Mouse (Mus musculus) macrophage (primary cell): ENCODE measurements around the gene B4galt2. TPM values are rescaled to one million over a fixed set of nuclear protein-coding genes. Genes with fewer than 3 reads are reported as not detected.

Experiments used
- H3K27ac ChIP-seq: fragments of 350-480 bp; formaldehyde crosslinking; 2 replicates; pipeline ENCODE4 v1.9.0; 2021
- H3K36me3 ChIP-seq: fragments of 350-480 bp; formaldehyde crosslinking; 2 replicates; pipeline ENCODE4 v1.9.0; 2021; ENCODE audit errors: inconsistent target
- H3K4me3 ChIP-seq: fragments of 350-480 bp; formaldehyde crosslinking; 2 replicates; pipeline ENCODE4 v1.9.0; 2021; ENCODE audit errors: inconsistent target
- H3K79me2 ChIP-seq: fragments of 350-480 bp; formaldehyde crosslinking; 2 replicates; pipeline ENCODE4 v1.9.0; 2021; ENCODE audit errors: inconsistent target
- WGBS: methylation state at CpG from one replicate; pipeline ENCODE4 v1.1.7; 2026; ENCODE audit warnings: inconsistent platforms; ENCODE audit not compliant: missing documents; 5-methylcytosine and 5-hydroxymethylcytosine counted together
- polyA plus RNA-seq: library from polyadenylated mRNA; stranded (reverse); fragments of 250-400 nt; gene quantifications from 3 replicates; pipeline ENCODE4 v1.2.4, GENCODE M21; 2018; ENCODE audit warnings: inconsistent platforms

Gene B4galt2
- polyA plus RNA-seq, 1 experiment from 2014 or later: 0.14 TPM

GRCm38 (mm10) chr4:117846261-117846660, 37.0 kb downstream of the B4galt2 start:
- Histone ChIP-seq H3K79me2 (no peaks in the 10 kb centered on the region), H3K27ac (no peak overlapping the region), H3K4me3 (no peak overlapping the region), H3K36me3 (no peaks in the 10 kb centered on the region)
- WGBS: 91% methylated on average over 4 of the region's 4 CpGs

DNA sequence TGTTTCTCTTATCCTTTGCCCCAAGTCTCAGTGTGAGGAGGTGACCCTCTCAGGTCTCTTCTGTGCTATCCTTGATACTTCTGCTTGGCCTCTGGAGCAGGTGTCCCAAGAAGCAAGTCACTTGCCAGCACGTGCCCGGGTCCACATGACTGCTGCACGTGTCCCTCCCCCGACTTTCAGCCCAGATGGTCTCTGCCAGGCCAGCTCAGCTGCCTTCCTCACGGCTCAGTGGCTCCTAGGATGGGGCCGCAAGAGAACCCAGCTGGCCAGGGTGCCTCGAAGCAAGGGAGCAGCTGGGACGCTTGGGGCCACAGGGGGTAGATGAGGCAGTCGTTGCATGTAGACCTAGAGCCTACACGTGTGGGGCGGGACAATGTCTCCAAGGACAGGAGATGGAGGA, 38.0 kb downstream of the B4galt2 start:
- WGBS: 92% methylated on average over 11 of the region's 11 CpGs

DNA sequence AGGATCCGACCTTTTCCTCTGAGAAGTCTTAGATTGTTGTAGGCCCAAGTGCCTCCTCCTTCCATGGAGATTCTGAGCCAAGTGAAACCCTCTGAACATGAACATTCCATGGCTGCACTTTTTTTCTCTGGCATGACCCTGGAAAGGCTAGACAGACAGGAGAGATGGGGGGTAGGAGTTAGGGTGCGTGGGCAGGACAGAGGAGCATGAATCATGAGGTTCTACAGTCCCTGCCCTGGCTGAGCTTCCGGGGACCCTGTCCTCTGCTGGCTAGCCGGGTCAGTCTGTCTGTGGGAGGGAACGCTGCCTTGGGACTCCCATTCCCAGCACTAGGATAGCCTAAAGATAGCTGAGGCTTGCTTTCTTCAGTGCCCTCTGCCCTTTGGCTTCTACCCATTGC, 38.8 kb downstream of the B4galt2 start:
- Histone ChIP-seq H3K4me3 (no peak overlapping the region), H3K36me3 (no peaks in the 10 kb centered on the region)
- 92% methylated on average over 5 of the region's 5 CpGs for WGBS

More for the DNA sequence above, 38.0 kb downstream of the B4galt2 start:
- no peaks in the 10 kb centered on the region for H3K79me2 ChIP-seq
- no peak overlapping the region for H3K27ac ChIP-seq
- H3K36me3 ChIP-seq: no peaks in the 10 kb centered on the region
- H3K4me3 ChIP-seq: no peak overlapping the region

DNA sequence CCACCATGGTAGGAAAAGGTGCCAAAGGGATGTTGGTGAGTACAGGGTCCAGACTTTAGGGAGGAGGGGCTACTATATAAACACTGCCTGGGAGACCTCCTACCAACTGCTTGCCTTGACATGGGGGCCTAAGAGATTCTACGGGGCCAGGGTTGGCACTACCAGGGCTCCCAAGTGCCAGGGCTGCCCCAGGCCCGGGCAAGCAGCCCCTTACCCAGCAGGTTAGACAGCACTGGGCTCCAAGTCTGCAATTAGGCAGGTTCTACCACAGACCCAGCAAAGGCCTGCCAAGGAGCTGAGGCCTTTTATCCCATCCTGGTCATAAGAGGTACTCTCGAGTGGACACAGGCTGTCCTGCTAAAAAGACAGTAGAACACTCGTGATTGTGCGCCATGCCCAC, 40.2 kb downstream of the B4galt2 start:
- no peak overlapping the region for H3K27ac ChIP-seq
- no peak overlapping the region for H3K4me3 ChIP-seq
- WGBS: 93% methylated on average over 5 of the region's 5 CpGs
- no peaks in the 10 kb centered on the region for H3K79me2 ChIP-seq
- no peaks in the 10 kb centered on the region for H3K36me3 ChIP-seq

More for the DNA sequence above, 38.8 kb downstream of the B4galt2 start:
- Histone ChIP-seq H3K79me2 (no peaks in the 10 kb centered on the region), H3K27ac (no peak overlapping the region)

DNA sequence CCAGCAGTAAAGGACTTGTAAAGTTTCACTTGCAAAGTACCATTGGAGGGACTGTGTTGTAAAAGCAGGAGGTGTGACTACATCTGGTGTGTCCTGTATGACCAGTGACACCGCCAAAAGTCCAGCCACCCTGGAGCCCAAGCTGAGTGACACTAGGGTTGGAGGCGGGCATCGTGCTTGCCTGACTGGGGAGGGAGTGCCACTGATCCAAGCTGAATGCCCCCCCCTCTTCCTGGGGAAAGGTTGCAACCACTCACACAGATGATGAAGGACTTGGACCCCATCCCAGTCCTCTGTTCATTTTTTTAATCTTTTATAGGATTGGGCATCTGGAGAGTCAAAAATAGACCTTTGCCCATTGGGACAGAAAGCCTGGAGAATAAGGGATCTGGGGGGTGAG, 41.7 kb downstream of the B4galt2 start:
- Histone ChIP-seq H3K36me3 (no peaks in the 10 kb centered on the region), H3K79me2 (no peaks in the 10 kb centered on the region), H3K4me3 (no peak overlapping the region), H3K27ac (no peak overlapping the region)
- WGBS: 87% methylated on average over 3 of the region's 3 CpGs

GRCm38 (mm10) chr4:117840821-117841220, 42.5 kb downstream of the B4galt2 start:
- H3K79me2 ChIP-seq: no peaks in the 10 kb centered on the region
- H3K36me3 ChIP-seq: no peaks in the 10 kb centered on the region
- no peak overlapping the region for H3K27ac ChIP-seq
- H3K4me3 ChIP-seq: no peak overlapping the region
- 100% methylated on average over 5 of the region's 5 CpGs for WGBS

GRCm38 (mm10) chr4:117839366-117839765, 43.9 kb downstream of the B4galt2 start:
- H3K36me3 ChIP-seq: no peaks in the 10 kb centered on the region
- no peak overlapping the region for H3K27ac ChIP-seq
- H3K4me3 ChIP-seq: no peak overlapping the region
- WGBS: 85% methylated on average over 6 of the region's 6 CpGs
- H3K79me2 ChIP-seq: no peaks in the 10 kb centered on the region

DNA sequence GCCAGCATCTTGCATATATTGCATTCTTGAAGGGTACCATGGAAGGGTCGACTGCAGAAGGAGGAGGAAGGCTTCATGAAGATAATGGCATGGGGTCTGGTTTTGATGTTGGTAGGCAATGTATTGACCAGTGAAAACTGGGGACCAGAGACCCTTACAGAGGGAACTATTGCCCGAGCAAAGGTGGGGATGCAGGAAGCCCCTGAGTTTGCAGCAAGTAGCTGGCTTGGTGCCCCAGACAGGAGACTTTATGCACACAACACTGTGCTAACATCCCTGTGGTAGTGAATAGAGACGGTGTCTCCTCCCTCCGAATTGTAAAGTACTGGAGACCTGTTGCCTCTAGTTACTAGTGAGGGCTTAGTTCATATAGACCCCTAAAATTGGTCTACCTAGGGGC, 46.0 kb downstream of the B4galt2 start:
- Histone ChIP-seq H3K36me3 (no peaks in the 10 kb centered on the region), H3K27ac (no peak overlapping the region)

GRCm38 (mm10) chr4:117836204-117836767, 47.0 kb downstream of the B4galt2 start:
- Histone ChIP-seq H3K36me3 (no peaks in the 10 kb centered on the region), H3K79me2 (no peaks in the 10 kb centered on the region), H3K27ac (no peak overlapping the region), H3K4me3 (peak overlapping the region; percentile 27)
- WGBS: under 1% methylated on average over 41 of the region's 48 CpGs

More for the DNA sequence above, 46.0 kb downstream of the B4galt2 start:
- no peaks in the 10 kb centered on the region for H3K79me2 ChIP-seq
- WGBS: 81% methylated on average over 4 of the region's 4 CpGs
- no peak overlapping the region for H3K4me3 ChIP-seq

- no peaks in the 10 kb centered on the region for H3K79me2 ChIP-seq
- H3K4me3 ChIP-seq: peak overlapping the region; percentile 22; the same call in 1 of the 2 replicates
- under 1% methylated on average over 60 of the region's 60 CpGs for WGBS
- no peaks in the 10 kb centered on the region for H3K36me3 ChIP-seq
- no peak overlapping the region for H3K27ac ChIP-seq
Measured at GRCm38 (mm10) chr4:117835531-117836111, 47.7 kb downstream of the B4galt2 start.

- WGBS: 11% methylated on average over 34 of the region's 36 CpGs
Measured at GRCm38 (mm10) chr4:117834845-117835530, 48.3 kb downstream of the B4galt2 start.

DNA sequence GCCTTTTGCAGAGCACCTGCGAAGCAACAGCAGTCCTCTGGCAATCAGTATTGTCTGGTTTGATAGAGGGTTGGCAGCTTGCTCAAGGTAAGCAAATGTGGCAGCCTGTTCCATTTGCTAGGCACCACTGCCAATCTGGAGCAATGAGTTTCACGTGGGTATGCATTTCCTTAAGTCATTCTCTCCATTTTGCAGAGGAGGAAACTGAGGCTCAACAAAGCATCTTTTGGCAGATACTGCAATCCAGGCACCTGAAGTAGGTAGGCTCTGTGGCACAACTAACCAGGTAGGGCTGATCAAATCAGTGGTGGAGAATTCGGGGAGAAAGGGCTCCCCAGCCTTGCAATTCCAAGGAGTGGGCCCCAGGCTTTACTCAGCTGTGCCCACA, 48.8 kb downstream of the B4galt2 start, which contains the start of gene Slc6a9:
Slc6a9 (plus strand) TSS at position 50 of the 388 bp plus-strand sequence.
- WGBS: 62% methylated on average over 3 of the region's 3 CpGs
- H3K4me3 ChIP-seq: peak within 1 kb of the TSS; percentile 18; the same call in 1 of the 2 replicates
- H3K27ac ChIP-seq: no peak within 1 kb of the TSS
- no peaks in the 10 kb centered on the region for H3K79me2 ChIP-seq
- no peaks in the 10 kb centered on the region for H3K36me3 ChIP-seq

More at GRCm38 (mm10) chr4:117834845-117835530, 48.3 kb downstream of the B4galt2 start:
- Histone ChIP-seq H3K4me3 (peak overlapping the region; percentile 18; the same call in 1 of the 2 replicates), H3K27ac (no peak overlapping the region), H3K79me2 (no peaks in the 10 kb centered on the region), H3K36me3 (no peaks in the 10 kb centered on the region)

GRCm38 (mm10) chr4:117831920-117832691, 51.2 kb downstream of the B4galt2 start:
- H3K36me3 ChIP-seq: no peaks in the 10 kb centered on the region
- no peak overlapping the region for H3K27ac ChIP-seq
- no peaks in the 10 kb centered on the region for H3K79me2 ChIP-seq
- WGBS: 60% methylated on average over 9 of the region's 9 CpGs
- H3K4me3 ChIP-seq: no peak overlapping the region

- Histone ChIP-seq H3K27ac (no peak overlapping the region), H3K4me3 (no peak overlapping the region), H3K36me3 (no peaks in the 10 kb centered on the region), H3K79me2 (no peaks in the 10 kb centered on the region)
- 70% methylated on average over 2 of the region's 2 CpGs for WGBS
Measured at GRCm38 (mm10) chr4:117831499-117831898, 51.8 kb downstream of the B4galt2 start.
